Mouse (Mus musculus) cerebellum, postnatal 25 days (tissue): ENCODE data around the gene Zer1.
A peak's percentile ranks its signal among the peaks of the same experiment; 100 is the strongest.

Experiments
- DNase-seq, 2 experiments: peaks; one replicate each; pipeline ENCODE4 v3.0.0; 2021; ENCODE audit warnings: mixed read lengths in 2 of 2

Gene Zer1

DNA sequence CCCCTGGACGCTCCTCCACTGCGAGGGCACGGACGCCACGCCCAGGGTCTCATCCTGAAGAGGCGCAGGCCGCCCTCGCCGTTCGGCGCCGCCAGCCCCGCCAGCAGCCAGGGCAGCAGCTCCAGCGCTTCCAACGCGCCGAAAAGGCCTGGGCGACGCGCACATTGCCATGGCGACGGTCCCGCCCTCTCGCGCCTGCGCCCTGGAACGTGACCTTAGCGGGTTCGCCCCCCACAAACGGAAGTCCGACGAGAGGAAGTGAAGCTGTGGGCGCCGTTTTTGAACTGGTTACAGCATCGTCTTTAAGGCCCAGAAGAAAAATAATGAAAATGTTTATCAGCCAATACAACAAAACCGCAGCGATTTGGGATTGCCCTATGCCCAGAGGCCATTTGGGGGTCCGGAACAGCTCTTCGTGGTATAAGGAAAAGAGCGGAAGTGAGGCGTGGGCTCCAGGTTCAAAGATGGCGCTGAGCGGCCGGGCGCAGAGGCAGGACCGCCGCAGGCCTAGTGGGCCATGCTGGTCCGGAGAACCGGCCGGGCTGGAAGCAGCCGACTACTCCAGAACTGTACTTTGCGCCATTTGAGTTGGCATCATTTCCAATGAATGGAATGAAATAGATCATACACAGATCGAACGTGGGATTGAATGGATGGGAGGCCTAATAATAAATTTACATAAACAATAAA, 75.5 kb downstream of the Zer1 start, which contains the start of gene Wdr34:
Gene Wdr34 (minus strand): TSS at position 183 of the 690 bp plus-strand sequence.
- peak; percentile 98 to 99 for DNase-seq

DNA sequence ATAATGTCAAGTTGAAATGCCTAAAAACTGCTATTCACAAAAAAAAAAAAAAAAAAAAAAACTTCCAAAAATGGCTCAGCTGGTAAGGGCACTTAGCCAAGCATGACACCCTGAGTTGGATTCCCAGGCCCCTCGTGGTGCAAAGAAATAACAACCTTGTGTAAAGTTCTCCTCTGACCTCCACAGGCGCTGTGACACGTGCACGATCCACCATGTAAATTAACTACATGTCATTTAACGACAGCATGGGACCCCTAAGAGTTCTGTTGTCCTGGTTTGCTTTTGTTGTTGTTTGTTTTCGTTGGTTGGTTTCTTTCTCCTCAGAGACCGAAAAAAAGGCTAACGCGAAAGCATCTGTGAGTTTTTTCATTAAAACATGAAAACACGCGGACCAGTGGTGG, 76.3 kb downstream of the Zer1 start:
- no peak for DNase-seq
